8 mouse cellular contexts compared by ENCODE assay signal in genomic region chr5:30713299-30713675, GRCm38 (mm10). TPM values are rescaled to one million over a fixed set of nuclear protein-coding genes. Genes with fewer than 3 reads are reported as not detected.
DNase-seq lines count a peak whose midpoint lies in the region; ATAC-seq lines count a peak whose summit lies in the region.

No protein-coding gene starts in this region.

- under 1% methylated on average over 20 of the region's 20 CpGs for WGBS in lung, embryonic 16.5 days
- WGBS in heart, embryonic 16.5 days, result under 1% methylated on average over 20 of the region's 20 CpGs
- WGBS in limb, embryonic 12.5 days, result under 1% methylated on average over 20 of the region's 20 CpGs

- no peak for ATAC-seq in lung, embryonic 16.5 days (ENCODE audit: low read depth)
- ATAC-seq in heart, embryonic 16.5 days (replicated peaks; ENCODE audit: extremely low read depth, insufficient read depth, low FRiP score), result no peak
- ATAC-seq in limb, embryonic 12.5 days (ENCODE audit: insufficient number of reproducible peaks, insufficient read depth, low FRiP score, low TSS enrichment, low read depth), result no peak

- peak overlapping the region; percentile 30; the same call in 1 of the 2 replicates for H3K9ac ChIP-seq in lung, embryonic 16.5 days (ENCODE audit: low read length)
- peak overlapping the region; percentile 51 for H3K9ac ChIP-seq in heart, embryonic 16.5 days (ENCODE audit: low read length)
- H3K9ac ChIP-seq in limb, embryonic 12.5 days (replicated peaks), result peak overlapping the region; percentile 56

- no peaks in the 10 kb centered on the region for H3K9me3 ChIP-seq in lung, embryonic 16.5 days (ENCODE audit: control insufficient read depth, low read length)
- no peaks in the 10 kb centered on the region for H3K9me3 ChIP-seq in heart, embryonic 16.5 days (replicated peaks; ENCODE audit: control insufficient read depth, low read length)
- no peaks in the 10 kb centered on the region for H3K9me3 ChIP-seq in limb, embryonic 12.5 days

- no peak overlapping the region for H3K27ac ChIP-seq in lung, embryonic 16.5 days (ENCODE audit: low read length)
- H3K27ac ChIP-seq in heart, embryonic 16.5 days (ENCODE audit: low read length), result no peak overlapping the region
- H3K27ac ChIP-seq in limb, embryonic 12.5 days, result no peak overlapping the region

- H3K27me3 ChIP-seq in lung, embryonic 16.5 days (ENCODE audit: control insufficient read depth, insufficient read depth, low read depth, low read length), result peaks cover 39% of the 10 kb centered on the region
- peaks cover 67% of the 10 kb centered on the region for H3K27me3 ChIP-seq in heart, embryonic 16.5 days (ENCODE audit: control insufficient read depth, insufficient read depth, low read length)
- peaks cover 66% of the 10 kb centered on the region for H3K27me3 ChIP-seq in limb, embryonic 12.5 days

- H3K36me3 ChIP-seq in lung, embryonic 16.5 days (ENCODE audit: control insufficient read depth, insufficient read depth, low read length), result no peaks in the 10 kb centered on the region
- no peaks in the 10 kb centered on the region for H3K36me3 ChIP-seq in heart, embryonic 16.5 days (ENCODE audit: control insufficient read depth, insufficient read depth)
- no peaks in the 10 kb centered on the region for H3K36me3 ChIP-seq in limb, embryonic 12.5 days

- peak overlapping the region; percentile 52 for H3K4me3 ChIP-seq in lung, embryonic 16.5 days (ENCODE audit: low read length)
- H3K4me3 ChIP-seq in heart, embryonic 16.5 days (ENCODE audit: low read length), result peak overlapping the region; percentile 60
- H3K4me3 ChIP-seq in limb, embryonic 12.5 days (replicated peaks), result peak overlapping the region; percentile 58

- DNase-seq in lung, postnatal 36 days, result no peak
- DNase-seq in embryo, embryonic 10.5 days (ENCODE audit: low spot score), result peak; percentile 56
- peak; percentile 67 for DNase-seq in retina, embryonic 14.5 days (ENCODE audit: low spot score)
- no peak for DNase-seq in natural killer cell, adult 2 months (ENCODE audit: low spot score in 2 of 2)
- DNase-seq in gastrocnemius, postnatal 4 days (ENCODE audit: low spot score in 2 of 2), result no peak

- H3K4me2 ChIP-seq in lung, embryonic 16.5 days (ENCODE audit: low read depth, low read length), result peak overlapping the region; percentile 95
- H3K4me2 ChIP-seq in heart, embryonic 16.5 days (ENCODE audit: low read depth, low read length), result peak overlapping the region; percentile 95
- H3K4me2 ChIP-seq in limb, embryonic 12.5 days, result peak overlapping the region; percentile 88

- peaks cover 25% of the 10 kb centered on the region for H3K4me1 ChIP-seq in lung, embryonic 16.5 days (replicated peaks; ENCODE audit: control insufficient read depth, insufficient read depth, low read length)
- H3K4me1 ChIP-seq in heart, embryonic 16.5 days (ENCODE audit: control insufficient read depth, insufficient read depth, low read length), result peaks cover 26% of the 10 kb centered on the region
- peaks cover 20% of the 10 kb centered on the region for H3K4me1 ChIP-seq in limb, embryonic 12.5 days (replicated peaks)

RNA-seq across cellular contexts. Expression of gene Dpysl5, which starts 1.9 kb away (rescaled TPM):
- 4.7 and 4.8 TPM in 2 replicates for polyA plus RNA-seq in lung, embryonic 16.5 days (2015; fragmentation: Nextera tagmentation; extraction: Ambion mirVana)
- 2.0 and 2.2 TPM in 2 replicates for polyA plus RNA-seq in heart, embryonic 16.5 days (2015; fragmentation: Nextera tagmentation; extraction: Ambion mirVana)
- polyA plus RNA-seq in limb, embryonic 12.5 days (2016; fragmentation: Nextera tagmentation; extraction: Ambion mirVana), result 5.4 and 5.5 TPM in 2 replicates
- total RNA-seq in gastrocnemius, postnatal 4 days (2021), result 1 to 10 TPM; 5.6 to 7.4 TPM

RNA-seq across cellular contexts. Expression of gene Cenpa, which starts 46.7 kb away (rescaled TPM):
- polyA plus RNA-seq in lung, embryonic 16.5 days (2015; fragmentation: Nextera tagmentation; extraction: Ambion mirVana), result 280 and 298 TPM in 2 replicates
- 210 and 225 TPM in 2 replicates for polyA plus RNA-seq in heart, embryonic 16.5 days (2015; fragmentation: Nextera tagmentation; extraction: Ambion mirVana)
- polyA plus RNA-seq in limb, embryonic 12.5 days (2016; fragmentation: Nextera tagmentation; extraction: Ambion mirVana), result 402 and 439 TPM in 2 replicates
- 10 to 100 TPM; 28.7 to 39.2 TPM for total RNA-seq in gastrocnemius, postnatal 4 days (2021)

Comparison
In these comparisons a context has a peak if more than half of its experiments do, and no peak if none do; other contexts are left out.
1. DNase-seq: peak in embryo, embryonic 10.5 days (single experiment) and retina, embryonic 14.5 days (single experiment); none in lung, postnatal 36 days (single experiment), natural killer cell, adult 2 months (0 of 2) and gastrocnemius, postnatal 4 days (0 of 2).
2. Peak in every context shown above with its lines, with median percentiles within 50 percentile points of each other: H3K4me2 ChIP-seq, H3K4me3 ChIP-seq and H3K9ac ChIP-seq.